Mouse (Mus musculus): ENCODE measurements around the gene Ccdc60.

Gene Ccdc60

GRCm38 (mm10) chr5:116271511-116272227 is 17.1 kb downstream of the Ccdc60 start:
- DNase-seq (ENCODE audit: low spot score), result no peak

- no peak for DNase-seq (ENCODE audit: low spot score)
Observed at GRCm38 (mm10) chr5:116269212-116270145, 19.3 kb downstream of the Ccdc60 start.

GRCm38 (mm10) chr5:116262689-116263088 is 26.1 kb downstream of the Ccdc60 start:
- no peak for DNase-seq (ENCODE audit: low spot score)

GRCm38 (mm10) chr5:116261944-116262343 is 26.8 kb downstream of the Ccdc60 start:
- no peak for DNase-seq (ENCODE audit: low spot score)

GRCm38 (mm10) chr5:116260356-116260755 is 28.4 kb downstream of the Ccdc60 start:
- DNase-seq (ENCODE audit: low spot score), result no peak

- DNase-seq (ENCODE audit: low spot score), result no peak
Observed at GRCm38 (mm10) chr5:116258321-116258860, 30.4 kb downstream of the Ccdc60 start.

GRCm38 (mm10) chr5:116253914-116254313 is 34.9 kb downstream of the Ccdc60 start:
- DNase-seq (ENCODE audit: low spot score), result no peak

- DNase-seq (ENCODE audit: low spot score), result no peak
Observed at GRCm38 (mm10) chr5:116252186-116252585, 36.6 kb downstream of the Ccdc60 start.

GRCm38 (mm10) chr5:116246642-116247041 is 42.1 kb downstream of the Ccdc60 start:
- no peak for DNase-seq (ENCODE audit: low spot score)

- no peak for DNase-seq (ENCODE audit: low spot score)
Observed at GRCm38 (mm10) chr5:116244476-116244875, 44.3 kb downstream of the Ccdc60 start.

GRCm38 (mm10) chr5:116243622-116244021 is 45.2 kb downstream of the Ccdc60 start:
- DNase-seq (ENCODE audit: low spot score), result no peak

- DNase-seq (ENCODE audit: low spot score), result no peak
Observed at GRCm38 (mm10) chr5:116231841-116232643, 56.7 kb downstream of the Ccdc60 start.

GRCm38 (mm10) chr5:116228414-116228813 is 60.4 kb downstream of the Ccdc60 start:
- DNase-seq (ENCODE audit: low spot score), result no peak

- DNase-seq (ENCODE audit: low spot score), result no peak
Observed at GRCm38 (mm10) chr5:116224023-116224422, 64.8 kb downstream of the Ccdc60 start.

- no peak for DNase-seq (ENCODE audit: low spot score)
Observed at GRCm38 (mm10) chr5:116221916-116222315, 66.9 kb downstream of the Ccdc60 start.

- DNase-seq (ENCODE audit: low spot score), result no peak
Observed at GRCm38 (mm10) chr5:116219288-116219687, 69.5 kb downstream of the Ccdc60 start.

- DNase-seq (ENCODE audit: low spot score), result no peak
Observed at GRCm38 (mm10) chr5:116212706-116213105, 76.1 kb downstream of the Ccdc60 start.

GRCm38 (mm10) chr5:116209378-116210091 is 79.2 kb downstream of the Ccdc60 start:
- DNase-seq (ENCODE audit: low spot score), result no peak

GRCm38 (mm10) chr5:116208741-116209368 is 79.9 kb downstream of the Ccdc60 start:
- DNase-seq (ENCODE audit: low spot score), result no peak

GRCm38 (mm10) chr5:116202692-116203091 is 86.1 kb downstream of the Ccdc60 start:
- no peak for DNase-seq (ENCODE audit: low spot score)

GRCm38 (mm10) chr5:116194499-116194898 is 94.3 kb downstream of the Ccdc60 start:
- DNase-seq (ENCODE audit: low spot score), result no peak

Measured in ovary, adult 18-20 months (tissue).